Mouse (Mus musculus): Measurements from ENCODE around the gene Cmip. TPM values are rescaled to one million over a fixed set of nuclear protein-coding genes. Genes with fewer than 3 reads are reported as not detected.

The Cmip gene
- polyA plus RNA-seq, 1 experiment from 2014 or later: 22.6 TPM

DNA sequence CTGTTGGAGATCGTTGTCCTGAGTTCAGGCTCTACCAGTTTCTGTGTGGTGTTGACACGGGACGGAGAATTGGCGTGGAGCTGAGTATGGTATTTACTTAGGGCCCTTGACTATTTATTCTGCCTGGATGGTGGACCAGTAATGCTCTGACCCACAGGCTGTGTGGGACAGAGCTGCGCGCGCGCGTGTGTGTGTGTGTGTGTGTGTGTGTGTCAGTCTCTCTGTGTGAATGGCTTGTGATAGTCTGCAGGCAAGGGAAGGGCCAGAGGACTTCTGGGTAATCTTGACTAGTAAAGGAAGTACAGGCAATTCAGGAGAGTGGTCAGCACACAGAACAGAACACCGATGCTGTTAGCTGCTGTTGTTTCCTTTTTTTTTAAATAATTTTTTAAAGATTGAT lies 24.8 kb downstream of the Cmip start:
- H3K4me2 ChIP-seq (ENCODE audit: low read depth, low read length): peak overlapping the region; percentile 41
- no peak for DNase-seq
- no peak overlapping the region for H3K9ac ChIP-seq (replicated peaks)
- TF ChIP-seq EP300 (IDR thresholded peaks at IDR 0.05; ENCODE audit: low read depth) (no peak), CTCF (IDR thresholded peaks at IDR 0.05; ENCODE audit: low read depth) (no peak)
- H3K27me3 ChIP-seq (ENCODE audit: insufficient read depth, low read length): no peaks in the 10 kb centered on the region
- 61% methylated on average over 10 of the region's 10 CpGs for WGBS (ENCODE audit: insufficient replicate concordance)
- H3K4me3 ChIP-seq (ENCODE audit: low read depth, low read length): no peak overlapping the region
- peak overlapping the region; percentile 56 for H3K27ac ChIP-seq (ENCODE audit: low read depth)
- ATAC-seq: peak; percentile 9; the same call in 1 of the 2 replicates
- no peaks in the 10 kb centered on the region for H3K9me3 ChIP-seq (ENCODE audit: low read length)
- H3K36me3 ChIP-seq (replicated peaks; ENCODE audit: insufficient read depth, low read length): peaks cover 17% of the 10 kb centered on the region
- peaks cover 56% of the 10 kb centered on the region for H3K4me1 ChIP-seq (ENCODE audit: insufficient read depth)

DNA sequence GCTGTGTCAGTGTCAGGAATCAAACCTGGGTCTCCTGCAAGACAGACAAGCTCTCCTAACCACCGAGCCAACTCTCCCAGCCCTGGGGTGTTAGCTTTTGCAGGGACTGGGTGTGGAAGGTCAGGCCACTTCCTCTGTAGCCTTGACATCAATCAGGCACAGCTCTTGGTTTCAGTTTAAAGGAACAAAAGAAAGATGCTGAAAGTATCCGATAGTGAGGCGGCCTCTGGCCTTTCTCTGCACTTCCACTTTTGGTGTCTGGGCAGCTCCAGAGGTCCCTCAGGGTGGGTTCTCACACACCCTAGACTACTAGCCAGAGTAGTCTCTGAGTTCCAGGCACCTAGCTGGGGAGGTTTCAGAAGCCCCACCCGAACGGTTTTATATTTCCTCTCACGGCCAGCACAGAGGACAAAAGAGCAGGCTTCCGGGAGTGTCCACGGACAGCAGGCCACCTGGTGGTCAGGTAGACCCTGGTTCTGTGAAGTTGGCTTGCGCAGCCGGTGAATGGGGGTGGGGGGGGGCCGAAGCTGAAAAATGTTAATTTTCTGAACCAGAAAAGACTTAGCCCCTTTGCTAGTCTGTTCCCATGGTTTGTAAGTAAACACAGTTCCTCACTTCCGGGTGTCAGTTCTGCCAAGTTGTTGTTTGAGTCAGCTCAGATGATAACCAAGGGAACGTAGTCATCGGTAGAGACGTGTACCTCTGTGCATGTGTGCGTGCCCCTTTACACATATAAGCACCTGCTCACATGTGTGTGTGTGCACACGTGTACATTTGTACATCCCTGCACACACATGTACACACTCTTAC lies 25.5 kb downstream of the Cmip start:
- peaks cover 17% of the 10 kb centered on the region for H3K36me3 ChIP-seq (replicated peaks; ENCODE audit: insufficient read depth, low read length)
- H3K4me2 ChIP-seq (ENCODE audit: low read depth, low read length): peak overlapping the region; percentile 41
- H3K27ac ChIP-seq (ENCODE audit: low read depth): peak overlapping the region; percentile 56
- peak; percentile 16; the same call in 1 of the 2 replicates for ATAC-seq
- no peak overlapping the region for H3K9ac ChIP-seq (replicated peaks)
- H3K4me3 ChIP-seq (ENCODE audit: low read depth, low read length): 0 out of 2 replicates have a peak overlapping the region, but pooled peaks have one; percentile 1
- WGBS (ENCODE audit: insufficient replicate concordance): 33% methylated on average over 17 of the region's 17 CpGs
- peak; percentile 27; the same call in 1 of the 2 replicates for TF ChIP-seq CTCF (IDR thresholded peaks at IDR 0.05; ENCODE audit: low read depth)
- TF ChIP-seq EP300 (IDR thresholded peaks at IDR 0.05; ENCODE audit: low read depth): no peak
- no peak for DNase-seq
- H3K9me3 ChIP-seq (ENCODE audit: low read length): no peaks in the 10 kb centered on the region
- H3K27me3 ChIP-seq (ENCODE audit: insufficient read depth, low read length): no peaks in the 10 kb centered on the region
- peaks cover 60% of the 10 kb centered on the region for H3K4me1 ChIP-seq (ENCODE audit: insufficient read depth)

DNA sequence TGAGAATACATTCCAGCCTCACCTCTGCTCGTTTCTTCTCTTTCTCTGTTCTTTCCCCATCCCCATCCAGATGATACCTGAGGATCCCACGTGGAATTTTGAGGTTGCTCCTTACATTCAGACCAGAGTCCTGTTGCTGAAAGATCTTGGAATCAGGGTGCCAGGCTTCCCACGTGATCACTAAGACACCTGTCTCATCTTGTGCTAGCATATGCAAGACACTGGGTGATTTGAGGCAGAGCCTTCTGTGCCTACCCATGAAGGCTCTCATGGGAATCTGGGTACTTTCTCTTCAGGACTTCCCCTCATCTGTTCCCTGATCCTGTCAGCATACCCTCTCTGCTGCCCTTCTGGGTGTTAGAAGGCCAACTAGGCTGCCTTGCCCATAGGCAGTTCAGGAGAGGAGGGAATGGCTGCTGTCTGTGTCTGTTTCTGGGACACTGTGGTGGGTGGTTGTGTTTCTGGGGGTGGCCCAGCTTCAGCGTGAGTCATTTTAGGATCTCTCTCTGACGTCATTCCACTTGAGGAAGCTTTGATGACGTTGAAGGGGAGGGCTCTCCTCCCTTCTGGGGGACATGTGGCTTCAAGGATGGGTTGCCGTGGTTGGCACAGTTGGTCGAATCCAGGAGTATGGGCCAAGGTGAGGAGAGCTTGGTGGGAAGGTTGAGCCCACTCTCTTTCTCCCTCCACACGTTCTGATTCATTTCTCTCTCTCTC lies 28.1 kb downstream of the Cmip start:
- Histone ChIP-seq H3K4me3 (ENCODE audit: low read depth, low read length) (no peak overlapping the region), H3K9ac (replicated peaks) (no peak overlapping the region), H3K9me3 (ENCODE audit: low read length) (no peaks in the 10 kb centered on the region), H3K36me3 (replicated peaks; ENCODE audit: insufficient read depth, low read length) (peaks cover 17% of the 10 kb centered on the region), H3K27ac (ENCODE audit: low read depth) (no peak overlapping the region), H3K4me2 (ENCODE audit: low read depth, low read length) (no peak overlapping the region), H3K27me3 (ENCODE audit: insufficient read depth, low read length) (no peaks in the 10 kb centered on the region), H3K4me1 (ENCODE audit: insufficient read depth) (peaks cover 43% of the 10 kb centered on the region)
- 68% methylated on average over 9 of the region's 9 CpGs for whole genome bisulfite sequencing (ENCODE audit: insufficient replicate concordance)
- TF ChIP-seq EP300 (IDR thresholded peaks at IDR 0.05; ENCODE audit: low read depth): no peak
- TF ChIP-seq CTCF (IDR thresholded peaks at IDR 0.05; ENCODE audit: low read depth): no peak
- DNase-seq (no peak), ATAC-seq (no peak)

DNA sequence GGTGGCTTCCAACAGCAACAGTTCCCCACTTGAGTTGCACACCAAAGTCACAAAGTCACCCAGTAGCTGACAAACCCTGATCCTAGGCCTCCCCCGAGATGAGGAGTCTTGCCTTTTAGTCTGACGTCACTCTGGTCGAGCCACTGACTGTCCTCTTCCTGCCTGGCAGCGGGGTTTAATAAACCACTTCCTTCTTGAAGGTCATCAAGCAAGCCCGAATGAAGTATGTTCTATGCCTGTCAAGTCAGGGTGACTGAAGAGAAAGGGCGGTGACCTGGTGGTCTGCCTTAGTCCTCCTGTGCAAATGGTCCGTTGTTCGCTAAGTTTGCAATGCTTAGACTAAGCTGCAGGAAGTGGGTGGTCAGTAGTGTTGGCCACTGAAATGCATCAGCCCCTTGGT lies 31.1 kb downstream of the Cmip start:
- no peak for TF ChIP-seq CTCF (IDR thresholded peaks at IDR 0.05; ENCODE audit: low read depth)
- ATAC-seq: peak; percentile 35

DNA sequence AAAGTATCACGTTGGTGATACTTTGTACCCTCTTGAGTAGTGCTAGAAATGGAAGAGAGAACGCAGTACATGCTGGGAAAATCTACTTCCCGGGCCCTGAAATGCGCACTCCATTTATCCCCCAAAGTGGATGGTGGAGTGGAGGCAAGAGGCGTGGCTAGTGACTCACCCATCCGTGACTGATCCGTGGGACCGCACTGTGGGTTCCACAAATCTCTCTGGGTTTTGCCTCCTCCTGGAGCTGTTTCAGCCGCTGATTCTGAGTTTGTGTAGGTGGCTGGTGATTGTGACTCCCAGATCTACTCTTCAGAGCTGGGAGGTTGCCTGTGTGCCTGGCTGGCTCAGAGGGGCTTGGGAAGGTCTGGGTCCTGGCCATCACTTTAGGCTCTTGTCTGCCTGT lies 32.2 kb downstream of the Cmip start:
- 82% methylated on average over 9 of the region's 9 CpGs for WGBS (ENCODE audit: insufficient replicate concordance)
- Histone ChIP-seq H3K36me3 (replicated peaks; ENCODE audit: insufficient read depth, low read length) (peaks cover 22% of the 10 kb centered on the region), H3K4me3 (ENCODE audit: low read depth, low read length) (no peak overlapping the region), H3K27ac (ENCODE audit: low read depth) (no peak overlapping the region), H3K9ac (replicated peaks) (no peak overlapping the region), H3K4me2 (ENCODE audit: low read depth, low read length) (no peak overlapping the region), H3K9me3 (ENCODE audit: low read length) (no peaks in the 10 kb centered on the region), H3K4me1 (ENCODE audit: insufficient read depth) (peaks cover 21% of the 10 kb centered on the region), H3K27me3 (ENCODE audit: insufficient read depth, low read length) (no peaks in the 10 kb centered on the region)
- DNase-seq (no peak), ATAC-seq (no peak)
- TF ChIP-seq CTCF (IDR thresholded peaks at IDR 0.05; ENCODE audit: low read depth) (no peak), EP300 (IDR thresholded peaks at IDR 0.05; ENCODE audit: low read depth) (no peak)

More for the DNA sequence above, 31.1 kb downstream of the Cmip start:
- Histone ChIP-seq H3K9ac (replicated peaks) (no peak overlapping the region), H3K4me1 (ENCODE audit: insufficient read depth) (peaks cover 20% of the 10 kb centered on the region), H3K4me2 (ENCODE audit: low read depth, low read length) (no peak overlapping the region), H3K9me3 (ENCODE audit: low read length) (no peaks in the 10 kb centered on the region), H3K4me3 (ENCODE audit: low read depth, low read length) (no peak overlapping the region), H3K36me3 (replicated peaks; ENCODE audit: insufficient read depth, low read length) (peaks cover 22% of the 10 kb centered on the region), H3K27me3 (ENCODE audit: insufficient read depth, low read length) (no peaks in the 10 kb centered on the region), H3K27ac (ENCODE audit: low read depth) (peak overlapping the region; percentile 45)
- peak; percentile 30 for DNase-seq
- 46% methylated on average over 8 of the region's 8 CpGs for WGBS (ENCODE audit: insufficient replicate concordance)

DNA sequence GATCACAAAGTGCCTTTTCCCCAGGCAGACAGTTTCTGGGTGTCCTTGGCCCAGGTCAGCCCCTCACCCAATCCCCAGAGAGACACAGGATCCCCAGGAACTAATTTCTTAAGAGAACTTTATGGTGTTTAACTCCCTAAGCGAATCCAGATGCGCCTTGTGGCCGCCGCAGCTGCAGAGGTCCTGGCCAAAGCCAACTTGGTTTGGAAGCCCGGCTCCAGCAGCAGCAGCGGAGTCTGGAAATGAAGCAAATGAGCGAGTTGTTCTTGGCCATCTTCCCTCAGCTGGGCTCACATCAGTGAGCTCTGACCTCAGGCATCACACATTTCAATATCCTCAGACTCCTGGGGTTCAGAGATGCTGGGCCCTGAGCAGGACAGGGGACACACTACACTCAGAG lies 33.6 kb downstream of the Cmip start:
- Histone ChIP-seq H3K9ac (replicated peaks) (no peak overlapping the region), H3K4me1 (ENCODE audit: insufficient read depth) (peaks cover 36% of the 10 kb centered on the region)

More for the DNA sequence above, 33.6 kb downstream of the Cmip start:
- H3K27ac ChIP-seq (ENCODE audit: low read depth): no peak overlapping the region
- H3K27me3 ChIP-seq (ENCODE audit: insufficient read depth, low read length): no peaks in the 10 kb centered on the region
- H3K36me3 ChIP-seq (replicated peaks; ENCODE audit: insufficient read depth, low read length): peaks cover 16% of the 10 kb centered on the region
- H3K9me3 ChIP-seq (ENCODE audit: low read length): no peaks in the 10 kb centered on the region
- TF ChIP-seq EP300 (IDR thresholded peaks at IDR 0.05; ENCODE audit: low read depth) (no peak), CTCF (IDR thresholded peaks at IDR 0.05; ENCODE audit: low read depth) (no peak)
- DNase-seq (no peak), ATAC-seq (no peak)
- H3K4me3 ChIP-seq (ENCODE audit: low read depth, low read length): no peak overlapping the region
- H3K4me2 ChIP-seq (ENCODE audit: low read depth, low read length): no peak overlapping the region
- WGBS (ENCODE audit: insufficient replicate concordance): 85% methylated on average over 7 of the region's 7 CpGs

Measured in liver, postnatal 0 days (tissue).